Mouse (Mus musculus): ENCODE results near the gene Msi2. TPM values are rescaled to one million over a fixed set of nuclear protein-coding genes. Genes with fewer than 3 reads are reported as not detected.

Msi2 gene
- polyA plus RNA-seq, 1 experiment from 2014 or later = 3.9 TPM

- Histone ChIP-seq H3K4me3 (replicated peaks) (no peak overlapping the region), H3K27me3 (no peaks in the 10 kb centered on the region), H3K9me3 (replicated peaks) (no peaks in the 10 kb centered on the region), H3K36me3 (peaks cover 36% of the 10 kb centered on the region), H3K4me2 (no peak overlapping the region), H3K9ac (no peak overlapping the region), H3K4me1 (replicated peaks) (peaks cover 11% of the 10 kb centered on the region), H3K27ac (no peak overlapping the region)
- ATAC-seq (ENCODE audit: low read depth) = no peak
- DNase-seq = no peak
- WGBS (ENCODE audit: insufficient replicate concordance) = 80% methylated on average over 15 of the region's 15 CpGs
Measured at GRCm38 (mm10) chr11:88709876-88710614, 8.3 kb downstream of the Msi2 start.

GRCm38 (mm10) chr11:88707228-88707775, 11.0 kb downstream of the Msi2 start:
- H3K9me3 ChIP-seq (replicated peaks) = no peaks in the 10 kb centered on the region
- no peak overlapping the region for H3K4me2 ChIP-seq
- H3K4me1 ChIP-seq (replicated peaks) = 0 out of 2 replicates have a peak, but pooled peaks cover 16% of the 10 kb centered on the region
- H3K36me3 ChIP-seq = peaks cover 33% of the 10 kb centered on the region
- no peak overlapping the region for H3K27ac ChIP-seq
- no peak for ATAC-seq (ENCODE audit: low read depth)
- no peak for DNase-seq
- no peak overlapping the region for H3K4me3 ChIP-seq (replicated peaks)
- H3K9ac ChIP-seq = no peak overlapping the region
- H3K27me3 ChIP-seq = no peaks in the 10 kb centered on the region
- 76% methylated on average over 11 of the region's 11 CpGs for WGBS (ENCODE audit: insufficient replicate concordance)

GRCm38 (mm10) chr11:88704688-88705087, 13.6 kb downstream of the Msi2 start:
- Histone ChIP-seq H3K9me3 (replicated peaks) (no peaks in the 10 kb centered on the region), H3K36me3 (peaks cover 30% of the 10 kb centered on the region), H3K4me1 (replicated peaks) (0 out of 2 replicates have a peak, but pooled peaks cover 16% of the 10 kb centered on the region), H3K9ac (no peak overlapping the region), H3K27ac (no peak overlapping the region), H3K4me3 (replicated peaks) (no peak overlapping the region), H3K27me3 (no peaks in the 10 kb centered on the region), H3K4me2 (no peak overlapping the region)
- 86% methylated on average over 10 of the region's 10 CpGs for WGBS (ENCODE audit: insufficient replicate concordance)
- ATAC-seq (ENCODE audit: low read depth) (no peak), DNase-seq (no peak)

- DNase-seq = no peak
- 0 out of 2 replicates have a peak, but pooled peaks cover 16% of the 10 kb centered on the region for H3K4me1 ChIP-seq (replicated peaks)
- ATAC-seq (ENCODE audit: low read depth) = no peak
- no peak overlapping the region for H3K27ac ChIP-seq
- no peak overlapping the region for H3K9ac ChIP-seq
- peaks cover 27% of the 10 kb centered on the region for H3K36me3 ChIP-seq
- no peak overlapping the region for H3K4me2 ChIP-seq
- WGBS (ENCODE audit: insufficient replicate concordance) = 60% methylated on average over 4 of the region's 4 CpGs
- H3K27me3 ChIP-seq = no peaks in the 10 kb centered on the region
- H3K4me3 ChIP-seq (replicated peaks) = no peak overlapping the region
- H3K9me3 ChIP-seq (replicated peaks) = no peaks in the 10 kb centered on the region
Measured at GRCm38 (mm10) chr11:88703220-88703619, 15.1 kb downstream of the Msi2 start.

GRCm38 (mm10) chr11:88701976-88702659, 16.2 kb downstream of the Msi2 start:
- Histone ChIP-seq H3K4me1 (replicated peaks) (0 out of 2 replicates have a peak, but pooled peaks cover 16% of the 10 kb centered on the region), H3K36me3 (peaks cover 27% of the 10 kb centered on the region), H3K27me3 (no peaks in the 10 kb centered on the region), H3K4me3 (replicated peaks) (no peak overlapping the region), H3K9me3 (replicated peaks) (no peaks in the 10 kb centered on the region), H3K27ac (no peak overlapping the region), H3K4me2 (no peak overlapping the region), H3K9ac (no peak overlapping the region)
- ATAC-seq (ENCODE audit: low read depth) = no peak
- WGBS (ENCODE audit: insufficient replicate concordance) = 84% methylated on average over 6 of the region's 6 CpGs
- DNase-seq = no peak

GRCm38 (mm10) chr11:88701020-88701419, 17.3 kb downstream of the Msi2 start:
- WGBS (ENCODE audit: insufficient replicate concordance) = 88% methylated on average over 6 of the region's 6 CpGs
- ATAC-seq (ENCODE audit: low read depth) (no peak), DNase-seq (no peak)
- no peak overlapping the region for H3K4me2 ChIP-seq
- H3K9ac ChIP-seq = no peak overlapping the region
- peaks cover 27% of the 10 kb centered on the region for H3K36me3 ChIP-seq
- no peaks in the 10 kb centered on the region for H3K9me3 ChIP-seq (replicated peaks)
- H3K4me1 ChIP-seq (replicated peaks) = peaks cover 16% of the 10 kb centered on the region; the same call in 1 of the 2 replicates
- no peak overlapping the region for H3K4me3 ChIP-seq (replicated peaks)
- no peaks in the 10 kb centered on the region for H3K27me3 ChIP-seq
- no peak overlapping the region for H3K27ac ChIP-seq

GRCm38 (mm10) chr11:88700202-88700711, 18.1 kb downstream of the Msi2 start:
- no peak overlapping the region for H3K4me3 ChIP-seq (replicated peaks)
- DNase-seq (no peak), ATAC-seq (ENCODE audit: low read depth) (no peak)
- peaks cover 16% of the 10 kb centered on the region; the same call in 1 of the 2 replicates for H3K4me1 ChIP-seq (replicated peaks)
- WGBS (ENCODE audit: insufficient replicate concordance) = 79% methylated on average over 15 of the region's 15 CpGs
- H3K27ac ChIP-seq = no peak overlapping the region
- H3K4me2 ChIP-seq = no peak overlapping the region
- no peaks in the 10 kb centered on the region for H3K9me3 ChIP-seq (replicated peaks)
- H3K36me3 ChIP-seq = peaks cover 27% of the 10 kb centered on the region
- no peak overlapping the region for H3K9ac ChIP-seq
- H3K27me3 ChIP-seq = no peaks in the 10 kb centered on the region

- ATAC-seq (ENCODE audit: low read depth) (no peak), DNase-seq (no peak)
- 79% methylated on average over 20 of the region's 20 CpGs for WGBS (ENCODE audit: insufficient replicate concordance)
- Histone ChIP-seq H3K36me3 (no peaks in the 10 kb centered on the region), H3K27ac (no peak overlapping the region), H3K9ac (no peak overlapping the region), H3K4me1 (replicated peaks) (peaks cover 42% of the 10 kb centered on the region), H3K4me3 (replicated peaks) (no peak overlapping the region), H3K4me2 (no peak overlapping the region), H3K9me3 (replicated peaks) (no peaks in the 10 kb centered on the region), H3K27me3 (no peaks in the 10 kb centered on the region)
Measured at GRCm38 (mm10) chr11:88693905-88694893, 24.1 kb downstream of the Msi2 start.

GRCm38 (mm10) chr11:88693002-88693769, 25.1 kb downstream of the Msi2 start:
- no peak overlapping the region for H3K4me3 ChIP-seq (replicated peaks)
- no peaks in the 10 kb centered on the region for H3K27me3 ChIP-seq
- no peak overlapping the region for H3K4me2 ChIP-seq
- WGBS (ENCODE audit: insufficient replicate concordance) = 69% methylated on average over 13 of the region's 13 CpGs
- no peak overlapping the region for H3K9ac ChIP-seq
- peaks cover 4% of the 10 kb centered on the region; the same call in 1 of the 2 replicates for H3K36me3 ChIP-seq
- no peak for ATAC-seq (ENCODE audit: low read depth)
- H3K4me1 ChIP-seq (replicated peaks) = peaks cover 47% of the 10 kb centered on the region
- no peak overlapping the region for H3K27ac ChIP-seq
- no peaks in the 10 kb centered on the region for H3K9me3 ChIP-seq (replicated peaks)
- DNase-seq = no peak

- no peak for ATAC-seq (ENCODE audit: low read depth)
- 39% methylated on average over 10 of the region's 10 CpGs for WGBS (ENCODE audit: insufficient replicate concordance)
Measured at GRCm38 (mm10) chr11:88692374-88692773, 25.9 kb downstream of the Msi2 start.

More at GRCm38 (mm10) chr11:88692374-88692773, 25.9 kb downstream of the Msi2 start:
- H3K9ac ChIP-seq = no peak overlapping the region
- H3K4me2 ChIP-seq = no peak overlapping the region
- no peaks in the 10 kb centered on the region for H3K9me3 ChIP-seq (replicated peaks)
- no peak overlapping the region for H3K4me3 ChIP-seq (replicated peaks)
- no peaks in the 10 kb centered on the region for H3K27me3 ChIP-seq
- DNase-seq = no peak
- peaks cover 4% of the 10 kb centered on the region; the same call in 1 of the 2 replicates for H3K36me3 ChIP-seq
- H3K27ac ChIP-seq = no peak overlapping the region
- H3K4me1 ChIP-seq (replicated peaks) = peaks cover 53% of the 10 kb centered on the region
